Mouse (Mus musculus) frontal cortex, postnatal 25 days (tissue): ENCODE results near the gene Gm10408.
"Not testable (repeated sequence)": the region's sequence is repeated elsewhere in the genome, so short reads cannot be mapped to it uniquely, and the experiment has no call there.

Experiments used
- DNase-seq, 2 experiments: peaks; one replicate each; pipeline ENCODE4 v3.0.0; 2022; ENCODE audit warnings: low spot score in 2 of 2

Gene Gm10408

DNA sequence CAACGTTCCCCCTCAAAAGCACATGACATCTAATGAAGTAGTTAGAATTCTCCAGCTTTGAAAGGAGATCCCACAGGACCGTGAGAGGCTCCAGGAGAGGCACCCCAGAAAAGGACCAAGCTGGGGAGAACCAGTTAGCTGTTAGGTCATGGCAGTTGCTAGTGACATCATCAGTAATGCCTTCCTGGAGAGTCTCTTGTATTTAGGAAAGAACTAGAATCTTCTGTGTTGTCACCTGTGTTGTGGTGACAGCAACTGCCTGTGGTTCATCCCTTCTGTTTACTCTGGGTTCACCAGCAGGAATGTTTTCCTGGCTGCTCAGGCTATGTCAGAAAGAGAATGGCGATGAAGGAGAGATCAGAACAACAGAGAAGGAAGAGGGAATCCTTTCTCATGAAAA is at the start of gene Gm10408:
Gm10408 (plus strand) TSS at position 301 of the 400 bp plus-strand sequence.
- DNase-seq = not testable (repeated sequence)

DNA sequence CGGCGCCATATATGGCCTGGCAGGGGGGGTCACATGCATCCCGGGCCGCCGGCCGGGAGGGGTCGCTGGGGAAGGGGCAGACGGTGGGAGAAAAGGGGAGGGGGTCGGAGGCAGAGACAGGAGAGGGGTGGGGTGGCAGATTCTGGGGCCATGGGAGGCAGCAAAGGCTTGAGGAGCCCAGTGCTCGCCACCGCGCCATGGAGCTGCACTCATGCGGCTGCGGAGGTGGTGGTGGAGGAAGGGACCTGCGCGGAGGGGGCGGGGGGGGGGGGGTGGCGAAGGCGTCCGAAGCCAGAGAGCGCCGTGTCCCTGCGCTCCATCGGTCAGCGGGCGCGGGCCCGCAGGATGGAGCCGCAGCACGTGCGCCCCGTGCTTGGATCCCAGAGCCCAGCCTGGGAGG is 36.9 kb upstream of the Gm10408 start, which contains the start of gene Gm10409:
Gm10409 (plus strand) TSS at position 301 of the 400 bp plus-strand sequence.
- DNase-seq = not testable (repeated sequence)

DNA sequence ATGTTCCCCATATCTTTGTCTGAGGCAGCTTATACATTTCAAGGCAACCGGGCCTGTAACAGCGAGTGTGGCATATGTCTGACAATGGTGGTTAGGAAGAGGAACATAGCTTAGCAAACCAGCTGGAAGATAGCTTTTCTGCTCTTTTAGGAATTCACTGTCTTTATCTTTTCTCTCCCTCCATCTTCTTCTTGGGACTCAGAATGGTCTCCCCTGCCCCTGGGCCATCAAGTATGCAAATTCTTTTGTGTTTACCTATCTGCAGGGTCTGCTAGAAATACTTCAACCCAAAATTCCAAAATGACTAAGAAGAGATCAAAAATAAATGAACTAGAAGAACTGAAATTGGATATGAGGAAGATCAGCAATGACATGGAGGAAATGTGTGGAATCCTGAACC is 21.4 kb upstream of the Gm10408 start, which contains the start of gene Gm3005:
Gm3005 (plus strand) TSS at position 301 of the 400 bp plus-strand sequence.
- not testable (repeated sequence) for DNase-seq
